Mouse (Mus musculus): Measurements from ENCODE around the gene Ccna1. TPM values are rescaled to one million over a fixed set of nuclear protein-coding genes. Genes with fewer than 3 reads are reported as not detected.

The Ccna1 gene
- polyA plus RNA-seq, 1 experiment from 2014 or later, result 3.3 TPM

- no peak for ATAC-seq (ENCODE audit: insufficient number of reproducible peaks, insufficient read depth, low FRiP score, low read depth)
- WGBS, result 75% methylated on average over 4 of the region's 4 CpGs
Measured at GRCm38 (mm10) chr3:55089291-55089690, 34.0 kb upstream of the Ccna1 start.

GRCm38 (mm10) chr3:55088843-55089242, 33.5 kb upstream of the Ccna1 start:
- 60% methylated on average over 3 of the region's 3 CpGs for whole genome bisulfite sequencing
- no peak overlapping the region for H3K27ac ChIP-seq (ENCODE audit: low read length)
- H3K9me3 ChIP-seq (ENCODE audit: control insufficient read depth, low read depth, low read length), result no peaks in the 10 kb centered on the region
- no peak overlapping the region for H3K9ac ChIP-seq (replicated peaks; ENCODE audit: low read depth, low read length)
- ATAC-seq (ENCODE audit: insufficient number of reproducible peaks, insufficient read depth, low FRiP score, low read depth), result no peak
- H3K36me3 ChIP-seq (ENCODE audit: control insufficient read depth, insufficient read depth, low read length), result no peaks in the 10 kb centered on the region
- H3K4me2 ChIP-seq (replicated peaks; ENCODE audit: low read depth, low read length), result no peak overlapping the region
- H3K4me1 ChIP-seq (ENCODE audit: control insufficient read depth, insufficient read depth, low read length), result no peaks in the 10 kb centered on the region
- H3K27me3 ChIP-seq (ENCODE audit: control insufficient read depth, insufficient read depth, low read length), result no peaks in the 10 kb centered on the region
- no peak overlapping the region for H3K4me3 ChIP-seq (ENCODE audit: low read depth, low read length)

More at GRCm38 (mm10) chr3:55089291-55089690, 34.0 kb upstream of the Ccna1 start:
- Histone ChIP-seq H3K9me3 (ENCODE audit: control insufficient read depth, low read depth, low read length) (no peaks in the 10 kb centered on the region), H3K27ac (ENCODE audit: low read length) (no peak overlapping the region), H3K4me1 (ENCODE audit: control insufficient read depth, insufficient read depth, low read length) (no peaks in the 10 kb centered on the region), H3K4me3 (ENCODE audit: low read depth, low read length) (no peak overlapping the region), H3K4me2 (replicated peaks; ENCODE audit: low read depth, low read length) (no peak overlapping the region), H3K9ac (replicated peaks; ENCODE audit: low read depth, low read length) (no peak overlapping the region), H3K36me3 (ENCODE audit: control insufficient read depth, insufficient read depth, low read length) (no peaks in the 10 kb centered on the region), H3K27me3 (ENCODE audit: control insufficient read depth, insufficient read depth, low read length) (no peaks in the 10 kb centered on the region)

- Histone ChIP-seq H3K4me2 (replicated peaks; ENCODE audit: low read depth, low read length) (no peak overlapping the region), H3K9ac (replicated peaks; ENCODE audit: low read depth, low read length) (no peak overlapping the region), H3K36me3 (ENCODE audit: control insufficient read depth, insufficient read depth, low read length) (no peaks in the 10 kb centered on the region), H3K4me3 (ENCODE audit: low read depth, low read length) (no peak overlapping the region), H3K9me3 (ENCODE audit: control insufficient read depth, low read depth, low read length) (no peaks in the 10 kb centered on the region), H3K27ac (ENCODE audit: low read length) (no peak overlapping the region), H3K4me1 (ENCODE audit: control insufficient read depth, insufficient read depth, low read length) (no peaks in the 10 kb centered on the region), H3K27me3 (ENCODE audit: control insufficient read depth, insufficient read depth, low read length) (no peaks in the 10 kb centered on the region)
- ATAC-seq (ENCODE audit: insufficient number of reproducible peaks, insufficient read depth, low FRiP score, low read depth), result no peak
- WGBS, result 61% methylated on average over 4 of the region's 4 CpGs
Measured at GRCm38 (mm10) chr3:55088359-55088758, 33.1 kb upstream of the Ccna1 start.

- no peak overlapping the region for H3K9ac ChIP-seq (replicated peaks; ENCODE audit: low read depth, low read length)
- ATAC-seq (ENCODE audit: insufficient number of reproducible peaks, insufficient read depth, low FRiP score, low read depth), result no peak
- WGBS, result 62% methylated on average over 4 of the region's 4 CpGs
Measured at GRCm38 (mm10) chr3:55087360-55087759, 32.1 kb upstream of the Ccna1 start.

GRCm38 (mm10) chr3:55086948-55087347, 31.6 kb upstream of the Ccna1 start:
- H3K36me3 ChIP-seq (ENCODE audit: control insufficient read depth, insufficient read depth, low read length), result no peaks in the 10 kb centered on the region
- no peak overlapping the region for H3K4me2 ChIP-seq (replicated peaks; ENCODE audit: low read depth, low read length)
- no peaks in the 10 kb centered on the region for H3K9me3 ChIP-seq (ENCODE audit: control insufficient read depth, low read depth, low read length)
- no peak overlapping the region for H3K9ac ChIP-seq (replicated peaks; ENCODE audit: low read depth, low read length)
- 77% methylated on average over 5 of the region's 5 CpGs for WGBS
- H3K4me3 ChIP-seq (ENCODE audit: low read depth, low read length), result no peak overlapping the region
- no peaks in the 10 kb centered on the region for H3K27me3 ChIP-seq (ENCODE audit: control insufficient read depth, insufficient read depth, low read length)
- no peak overlapping the region for H3K27ac ChIP-seq (ENCODE audit: low read length)
- H3K4me1 ChIP-seq (ENCODE audit: control insufficient read depth, insufficient read depth, low read length), result no peaks in the 10 kb centered on the region
- no peak for ATAC-seq (ENCODE audit: insufficient number of reproducible peaks, insufficient read depth, low FRiP score, low read depth)

More at GRCm38 (mm10) chr3:55087360-55087759, 32.1 kb upstream of the Ccna1 start:
- Histone ChIP-seq H3K4me2 (replicated peaks; ENCODE audit: low read depth, low read length) (no peak overlapping the region), H3K36me3 (ENCODE audit: control insufficient read depth, insufficient read depth, low read length) (no peaks in the 10 kb centered on the region), H3K27ac (ENCODE audit: low read length) (no peak overlapping the region), H3K4me1 (ENCODE audit: control insufficient read depth, insufficient read depth, low read length) (no peaks in the 10 kb centered on the region), H3K4me3 (ENCODE audit: low read depth, low read length) (no peak overlapping the region), H3K27me3 (ENCODE audit: control insufficient read depth, insufficient read depth, low read length) (no peaks in the 10 kb centered on the region), H3K9me3 (ENCODE audit: control insufficient read depth, low read depth, low read length) (no peaks in the 10 kb centered on the region)

GRCm38 (mm10) chr3:55085716-55086115, 30.4 kb upstream of the Ccna1 start:
- no peaks in the 10 kb centered on the region for H3K36me3 ChIP-seq (ENCODE audit: control insufficient read depth, insufficient read depth, low read length)
- 46% methylated on average over 3 of the region's 3 CpGs for WGBS
- H3K9ac ChIP-seq (replicated peaks; ENCODE audit: low read depth, low read length), result no peak overlapping the region
- H3K4me2 ChIP-seq (replicated peaks; ENCODE audit: low read depth, low read length), result no peak overlapping the region
- ATAC-seq (ENCODE audit: insufficient number of reproducible peaks, insufficient read depth, low FRiP score, low read depth), result no peak
- H3K4me1 ChIP-seq (ENCODE audit: control insufficient read depth, insufficient read depth, low read length), result no peaks in the 10 kb centered on the region
- no peak overlapping the region for H3K4me3 ChIP-seq (ENCODE audit: low read depth, low read length)
- H3K27ac ChIP-seq (ENCODE audit: low read length), result no peak overlapping the region
- H3K9me3 ChIP-seq (ENCODE audit: control insufficient read depth, low read depth, low read length), result no peaks in the 10 kb centered on the region
- no peaks in the 10 kb centered on the region for H3K27me3 ChIP-seq (ENCODE audit: control insufficient read depth, insufficient read depth, low read length)

- no peak overlapping the region for H3K4me2 ChIP-seq (replicated peaks; ENCODE audit: low read depth, low read length)
- H3K9ac ChIP-seq (replicated peaks; ENCODE audit: low read depth, low read length), result no peak overlapping the region
- no peaks in the 10 kb centered on the region for H3K27me3 ChIP-seq (ENCODE audit: control insufficient read depth, insufficient read depth, low read length)
- no peak for ATAC-seq (ENCODE audit: insufficient number of reproducible peaks, insufficient read depth, low FRiP score, low read depth)
- H3K4me1 ChIP-seq (ENCODE audit: control insufficient read depth, insufficient read depth, low read length), result no peaks in the 10 kb centered on the region
- H3K9me3 ChIP-seq (ENCODE audit: control insufficient read depth, low read depth, low read length), result no peaks in the 10 kb centered on the region
- 55% methylated on average over 6 of the region's 6 CpGs for WGBS
- H3K36me3 ChIP-seq (ENCODE audit: control insufficient read depth, insufficient read depth, low read length), result no peaks in the 10 kb centered on the region
- no peak overlapping the region for H3K4me3 ChIP-seq (ENCODE audit: low read depth, low read length)
- H3K27ac ChIP-seq (ENCODE audit: low read length), result no peak overlapping the region
Measured at GRCm38 (mm10) chr3:55084781-55085180, 29.5 kb upstream of the Ccna1 start.

- H3K36me3 ChIP-seq (ENCODE audit: control insufficient read depth, insufficient read depth, low read length), result no peaks in the 10 kb centered on the region
- H3K27me3 ChIP-seq (ENCODE audit: control insufficient read depth, insufficient read depth, low read length), result no peaks in the 10 kb centered on the region
- no peaks in the 10 kb centered on the region for H3K4me1 ChIP-seq (ENCODE audit: control insufficient read depth, insufficient read depth, low read length)
Measured at GRCm38 (mm10) chr3:55080055-55080454, 24.8 kb upstream of the Ccna1 start.

GRCm38 (mm10) chr3:55079619-55080018, 24.3 kb upstream of the Ccna1 start:
- no peak overlapping the region for H3K27ac ChIP-seq (ENCODE audit: low read length)
- no peak for ATAC-seq (ENCODE audit: insufficient number of reproducible peaks, insufficient read depth, low FRiP score, low read depth)
- no peaks in the 10 kb centered on the region for H3K9me3 ChIP-seq (ENCODE audit: control insufficient read depth, low read depth, low read length)
- no peak overlapping the region for H3K4me3 ChIP-seq (ENCODE audit: low read depth, low read length)
- WGBS, result 78% methylated on average over 8 of the region's 8 CpGs
- no peaks in the 10 kb centered on the region for H3K27me3 ChIP-seq (ENCODE audit: control insufficient read depth, insufficient read depth, low read length)
- no peak overlapping the region for H3K4me2 ChIP-seq (replicated peaks; ENCODE audit: low read depth, low read length)
- no peaks in the 10 kb centered on the region for H3K4me1 ChIP-seq (ENCODE audit: control insufficient read depth, insufficient read depth, low read length)
- no peaks in the 10 kb centered on the region for H3K36me3 ChIP-seq (ENCODE audit: control insufficient read depth, insufficient read depth, low read length)
- H3K9ac ChIP-seq (replicated peaks; ENCODE audit: low read depth, low read length), result no peak overlapping the region

More at GRCm38 (mm10) chr3:55080055-55080454, 24.8 kb upstream of the Ccna1 start:
- ATAC-seq (ENCODE audit: insufficient number of reproducible peaks, insufficient read depth, low FRiP score, low read depth), result no peak
- H3K9ac ChIP-seq (replicated peaks; ENCODE audit: low read depth, low read length), result no peak overlapping the region
- WGBS, result 14% methylated on average over 6 of the region's 6 CpGs
- H3K4me3 ChIP-seq (ENCODE audit: low read depth, low read length), result no peak overlapping the region
- H3K4me2 ChIP-seq (replicated peaks; ENCODE audit: low read depth, low read length), result no peak overlapping the region
- no peaks in the 10 kb centered on the region for H3K9me3 ChIP-seq (ENCODE audit: control insufficient read depth, low read depth, low read length)
- H3K27ac ChIP-seq (ENCODE audit: low read length), result no peak overlapping the region

All from stomach, embryonic 14.5 days (tissue).